Mouse (Mus musculus) cerebral cortex, adult 2 months (tissue): ENCODE measurements around the gene Dnah2.

Experiments
- WGBS: fragments of 180-500 bp; shearing (Covaris S2); methylation state at CpG from one replicate; pipeline ENCODE4 v1.1.7; 2018; 5-methylcytosine and 5-hydroxymethylcytosine counted together

Dnah2 gene

GRCm38 (mm10) chr11:69564391-69564790 is 15.5 kb upstream of the Dnah2 start:
- WGBS: 48% methylated on average over 3 of the region's 3 CpGs

GRCm38 (mm10) chr11:69563373-69563772 is 14.5 kb upstream of the Dnah2 start:
- WGBS: 77% methylated on average over 13 of the region's 13 CpGs

GRCm38 (mm10) chr11:69560896-69561854 is 12.3 kb upstream of the Dnah2 start:
- WGBS: 52% methylated on average over 16 of the region's 16 CpGs

GRCm38 (mm10) chr11:69559851-69560765 is 11.2 kb upstream of the Dnah2 start, which contains the start of gene Efnb3:
Gene Efnb3 (minus strand): TSS chr11:69560205.
- WGBS: 3% methylated on average over 59 of the region's 59 CpGs

- 33% methylated on average over 5 of the region's 5 CpGs for WGBS
These were observed 10.3 kb upstream of the Dnah2 start for GRCm38 (mm10) chr11:69559183-69559582.

- WGBS: 53% methylated on average over 6 of the region's 6 CpGs
These were observed 9.8 kb upstream of the Dnah2 start for GRCm38 (mm10) chr11:69558756-69559155.

- WGBS: 36% methylated on average over 14 of the region's 14 CpGs
These were observed 8.6 kb upstream of the Dnah2 start for GRCm38 (mm10) chr11:69557381-69557958.

GRCm38 (mm10) chr11:69554539-69555140 is 5.7 kb upstream of the Dnah2 start:
- 82% methylated on average over 5 of the region's 5 CpGs for WGBS

GRCm38 (mm10) chr11:69553341-69553721 is 4.4 kb upstream of the Dnah2 start:
- 20% methylated on average over 2 of the region's 2 CpGs for WGBS

- WGBS: 14% methylated on average over 14 of the region's 14 CpGs
These were observed 3.9 kb upstream of the Dnah2 start for GRCm38 (mm10) chr11:69552622-69553340.

- 77% methylated on average over 4 of the region's 4 CpGs for WGBS
These were observed 2.4 kb upstream of the Dnah2 start for GRCm38 (mm10) chr11:69551310-69551709.

- WGBS: 2% methylated on average over 15 of the region's 15 CpGs
These were observed 1.8 kb downstream of the Dnah2 start for GRCm38 (mm10) chr11:69547071-69547470.

- under 1% methylated on average over 44 of the region's 44 CpGs for WGBS
These were observed 2.4 kb downstream of the Dnah2 start for GRCm38 (mm10) chr11:69546423-69547053.

GRCm38 (mm10) chr11:69545957-69546356 is 3.0 kb downstream of the Dnah2 start:
- 34% methylated on average over 7 of the region's 7 CpGs for WGBS

GRCm38 (mm10) chr11:69543598-69543997 is 5.3 kb downstream of the Dnah2 start:
- WGBS: 39% methylated on average over 3 of the region's 3 CpGs

- WGBS: 44% methylated on average over 1 of the region's 3 CpGs
These were observed 7.2 kb downstream of the Dnah2 start for GRCm38 (mm10) chr11:69541741-69542140.

GRCm38 (mm10) chr11:69540700-69541099 is 8.2 kb downstream of the Dnah2 start:
- WGBS: 90% methylated on average over 2 of the region's 2 CpGs

GRCm38 (mm10) chr11:69534990-69535389 is 13.9 kb downstream of the Dnah2 start:
- WGBS: 82% methylated on average over 1 of the region's 1 CpGs

GRCm38 (mm10) chr11:69532480-69533150 is 16.3 kb downstream of the Dnah2 start:
- WGBS: 69% methylated on average over 7 of the region's 7 CpGs

GRCm38 (mm10) chr11:69530755-69531154 is 18.2 kb downstream of the Dnah2 start:
- 89% methylated on average over 6 of the region's 6 CpGs for WGBS
